Mouse (Mus musculus): Measurements from ENCODE around the gene Abr. TPM values are rescaled to one million over a fixed set of nuclear protein-coding genes. Genes with fewer than 3 reads are reported as not detected.

Gene Abr
- polyA plus RNA-seq, 1 experiment from 2014 or later, result 44.9 TPM

GRCm38 (mm10) chr11:76465879-76466278, 156.2 kb downstream of the Abr start:
- H3K9me3 ChIP-seq (ENCODE audit: control insufficient read depth, low read length), result no peaks in the 10 kb centered on the region
- no peak overlapping the region for H3K4me2 ChIP-seq (ENCODE audit: low read depth)
- no peaks in the 10 kb centered on the region for H3K27me3 ChIP-seq (ENCODE audit: control insufficient read depth, insufficient read depth, low read length)
- WGBS, result 82% methylated on average over 4 of the region's 4 CpGs
- H3K36me3 ChIP-seq (ENCODE audit: control insufficient read depth, insufficient read depth, low read length), result no peaks in the 10 kb centered on the region; the same call in 1 of the 2 replicates
- DNase-seq (ENCODE audit: low spot score) (no peak), ATAC-seq (ENCODE audit: insufficient read depth, low FRiP score, low TSS enrichment) (no peak)
- H3K27ac ChIP-seq (ENCODE audit: low read depth, low read length), result no peak overlapping the region
- peaks cover 22% of the 10 kb centered on the region for H3K4me1 ChIP-seq (ENCODE audit: control insufficient read depth, insufficient read depth, low read length)
- H3K4me3 ChIP-seq (ENCODE audit: low read depth, low read length), result no peak overlapping the region
- no peak overlapping the region for H3K9ac ChIP-seq (ENCODE audit: low read length)

- Histone ChIP-seq H3K27me3 (ENCODE audit: control insufficient read depth, insufficient read depth, low read length) (no peaks in the 10 kb centered on the region), H3K27ac (ENCODE audit: low read depth, low read length) (no peak overlapping the region; the same call in 1 of the 2 replicates), H3K9ac (ENCODE audit: low read length) (no peak overlapping the region), H3K4me1 (ENCODE audit: control insufficient read depth, insufficient read depth, low read length) (peaks cover 2% of the 10 kb centered on the region), H3K36me3 (ENCODE audit: control insufficient read depth, insufficient read depth, low read length) (peaks cover 2% of the 10 kb centered on the region; the same call in 1 of the 2 replicates), H3K4me2 (ENCODE audit: low read depth) (no peak overlapping the region), H3K9me3 (ENCODE audit: control insufficient read depth, low read length) (no peaks in the 10 kb centered on the region), H3K4me3 (ENCODE audit: low read depth, low read length) (no peak overlapping the region)
- 91% methylated on average over 5 of the region's 5 CpGs for WGBS
- ATAC-seq (ENCODE audit: insufficient read depth, low FRiP score, low TSS enrichment) (no peak), DNase-seq (ENCODE audit: low spot score) (no peak)
These were observed 160.4 kb downstream of the Abr start for GRCm38 (mm10) chr11:76461696-76462095.

- no peak overlapping the region for H3K9ac ChIP-seq (ENCODE audit: low read length)
- no peak overlapping the region for H3K4me2 ChIP-seq (ENCODE audit: low read depth)
- H3K4me1 ChIP-seq (ENCODE audit: control insufficient read depth, insufficient read depth, low read length), result no peaks in the 10 kb centered on the region
- H3K36me3 ChIP-seq (ENCODE audit: control insufficient read depth, insufficient read depth, low read length), result peaks cover 2% of the 10 kb centered on the region; the same call in 1 of the 2 replicates
- 70% methylated on average over 6 of the region's 6 CpGs for WGBS
- no peaks in the 10 kb centered on the region for H3K27me3 ChIP-seq (ENCODE audit: control insufficient read depth, insufficient read depth, low read length)
- no peak for DNase-seq (ENCODE audit: low spot score)
- H3K4me3 ChIP-seq (ENCODE audit: low read depth, low read length), result no peak overlapping the region
- no peaks in the 10 kb centered on the region for H3K9me3 ChIP-seq (ENCODE audit: control insufficient read depth, low read length)
- no peak for ATAC-seq (ENCODE audit: insufficient read depth, low FRiP score, low TSS enrichment)
- no peak overlapping the region for H3K27ac ChIP-seq (ENCODE audit: low read depth, low read length)
These were observed 160.9 kb downstream of the Abr start for GRCm38 (mm10) chr11:76461201-76461600.

DNA sequence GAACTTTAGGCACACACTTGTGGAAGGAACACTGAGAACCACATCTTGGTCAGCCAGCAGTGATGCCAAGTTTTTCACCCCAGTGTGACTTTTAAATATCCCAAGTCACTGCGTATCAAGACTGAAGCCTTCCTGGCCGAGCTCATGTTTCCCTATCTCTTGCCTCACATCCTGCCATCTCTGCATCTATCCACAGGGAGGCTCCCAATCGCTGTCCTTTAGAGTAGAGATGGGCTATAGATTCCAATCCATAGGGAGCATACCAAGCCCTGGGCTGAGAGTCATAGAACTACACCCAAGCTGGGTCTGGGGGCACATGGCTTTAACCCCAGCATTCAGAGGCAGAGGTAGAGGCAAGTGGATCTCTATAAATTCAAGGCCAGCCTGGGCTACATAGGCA, 162.6 kb downstream of the Abr start:
- Histone ChIP-seq H3K4me3 (ENCODE audit: low read depth, low read length) (no peak overlapping the region), H3K9ac (ENCODE audit: low read length) (no peak overlapping the region), H3K4me2 (ENCODE audit: low read depth) (no peak overlapping the region), H3K4me1 (ENCODE audit: control insufficient read depth, insufficient read depth, low read length) (no peaks in the 10 kb centered on the region), H3K27me3 (ENCODE audit: control insufficient read depth, insufficient read depth, low read length) (no peaks in the 10 kb centered on the region), H3K9me3 (ENCODE audit: control insufficient read depth, low read length) (no peaks in the 10 kb centered on the region), H3K27ac (ENCODE audit: low read depth, low read length) (no peak overlapping the region), H3K36me3 (ENCODE audit: control insufficient read depth, insufficient read depth, low read length) (peaks cover 2% of the 10 kb centered on the region; the same call in 1 of the 2 replicates)
- WGBS, result 72% methylated on average over 3 of the region's 3 CpGs
- DNase-seq (ENCODE audit: low spot score) (no peak), ATAC-seq (ENCODE audit: insufficient read depth, low FRiP score, low TSS enrichment) (no peak)

- H3K27me3 ChIP-seq (ENCODE audit: control insufficient read depth, insufficient read depth, low read length), result no peaks in the 10 kb centered on the region
- ATAC-seq (ENCODE audit: insufficient read depth, low FRiP score, low TSS enrichment), result no peak
- DNase-seq (ENCODE audit: low spot score), result no peak
- no peak overlapping the region for H3K9ac ChIP-seq (ENCODE audit: low read length)
- H3K4me1 ChIP-seq (ENCODE audit: control insufficient read depth, insufficient read depth, low read length), result no peaks in the 10 kb centered on the region
- 82% methylated on average over 9 of the region's 9 CpGs for WGBS
- no peak overlapping the region for H3K4me2 ChIP-seq (ENCODE audit: low read depth)
- no peaks in the 10 kb centered on the region for H3K9me3 ChIP-seq (ENCODE audit: control insufficient read depth, low read length)
- no peak overlapping the region for H3K4me3 ChIP-seq (ENCODE audit: low read depth, low read length)
- peaks cover 5% of the 10 kb centered on the region; the same call in 1 of the 2 replicates for H3K36me3 ChIP-seq (ENCODE audit: control insufficient read depth, insufficient read depth, low read length)
- no peak overlapping the region for H3K27ac ChIP-seq (ENCODE audit: low read depth, low read length)
These were observed 163.4 kb downstream of the Abr start for GRCm38 (mm10) chr11:76458730-76459129.

- 69% methylated on average over 10 of the region's 10 CpGs for WGBS
- Histone ChIP-seq H3K27ac (ENCODE audit: low read depth, low read length) (no peak overlapping the region), H3K9ac (ENCODE audit: low read length) (no peak overlapping the region), H3K9me3 (ENCODE audit: control insufficient read depth, low read length) (no peaks in the 10 kb centered on the region), H3K4me1 (ENCODE audit: control insufficient read depth, insufficient read depth, low read length) (no peaks in the 10 kb centered on the region), H3K4me3 (ENCODE audit: low read depth, low read length) (no peak overlapping the region), H3K36me3 (ENCODE audit: control insufficient read depth, insufficient read depth, low read length) (peaks cover 5% of the 10 kb centered on the region; the same call in 1 of the 2 replicates), H3K27me3 (ENCODE audit: control insufficient read depth, insufficient read depth, low read length) (no peaks in the 10 kb centered on the region), H3K4me2 (ENCODE audit: low read depth) (no peak overlapping the region)
- DNase-seq (ENCODE audit: low spot score) (no peak), ATAC-seq (ENCODE audit: insufficient read depth, low FRiP score, low TSS enrichment) (no peak)
These were observed 165.2 kb downstream of the Abr start for GRCm38 (mm10) chr11:76456897-76457296.

DNA sequence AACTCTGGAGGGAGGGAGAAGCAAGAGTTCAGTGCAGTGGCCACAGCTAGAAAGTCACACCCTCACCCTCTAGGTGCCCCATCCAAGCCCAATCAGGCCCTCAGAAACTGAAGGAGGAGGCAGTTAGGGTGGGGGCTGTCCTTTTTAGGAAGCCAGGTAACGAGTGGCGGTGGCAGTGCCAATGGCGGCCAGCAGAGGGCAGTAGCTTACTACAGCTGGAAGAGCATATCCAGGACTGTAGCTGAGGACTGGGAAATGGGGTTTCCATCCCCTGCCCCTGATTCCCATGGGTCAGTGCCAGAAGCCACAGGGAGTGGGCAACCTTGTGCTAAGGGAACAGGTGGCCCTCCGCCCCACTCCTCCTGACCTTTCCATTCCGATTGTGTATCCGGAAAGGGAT, 165.9 kb downstream of the Abr start:
- no peak overlapping the region for H3K27ac ChIP-seq (ENCODE audit: low read depth, low read length)

DNA sequence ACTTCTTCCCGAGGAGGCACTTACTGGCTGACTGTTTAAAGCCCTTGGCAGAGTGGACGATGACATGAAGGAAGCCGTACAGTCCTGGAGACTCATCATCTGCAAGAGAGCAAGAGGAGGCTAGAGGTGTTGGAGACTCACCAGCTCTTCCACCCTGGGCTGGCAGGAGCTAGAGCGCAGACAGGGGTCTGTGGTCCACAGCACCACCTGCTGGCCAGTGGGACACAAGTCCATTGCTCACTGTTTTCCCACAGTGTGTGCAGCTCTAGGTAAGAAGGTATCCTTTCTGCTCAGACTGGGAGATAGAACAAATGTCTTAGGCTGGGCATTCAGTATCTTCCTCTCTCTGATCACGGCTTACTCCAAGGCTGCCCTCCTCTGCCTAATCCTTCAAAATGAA, 167.6 kb downstream of the Abr start:
- 70% methylated on average over 5 of the region's 5 CpGs for WGBS
- Histone ChIP-seq H3K27me3 (ENCODE audit: control insufficient read depth, insufficient read depth, low read length) (no peaks in the 10 kb centered on the region), H3K4me1 (ENCODE audit: control insufficient read depth, insufficient read depth, low read length) (peaks cover 11% of the 10 kb centered on the region), H3K4me2 (ENCODE audit: low read depth) (no peak overlapping the region), H3K36me3 (ENCODE audit: control insufficient read depth, insufficient read depth, low read length) (0 out of 2 replicates have a peak, but pooled peaks cover 3% of the 10 kb centered on the region), H3K4me3 (ENCODE audit: low read depth, low read length) (no peak overlapping the region), H3K9ac (ENCODE audit: low read length) (no peak overlapping the region), H3K27ac (ENCODE audit: low read depth, low read length) (no peak overlapping the region), H3K9me3 (ENCODE audit: control insufficient read depth, low read length) (no peaks in the 10 kb centered on the region)
- ATAC-seq (ENCODE audit: insufficient read depth, low FRiP score, low TSS enrichment) (0 out of 2 replicates have a peak, but pooled peaks have one; percentile 51), DNase-seq (ENCODE audit: low spot score) (peak; percentile 76)

More for the DNA sequence above, 165.9 kb downstream of the Abr start:
- DNase-seq (ENCODE audit: low spot score) (peak; percentile 85), ATAC-seq (ENCODE audit: insufficient read depth, low FRiP score, low TSS enrichment) (no peak)
- Histone ChIP-seq H3K36me3 (ENCODE audit: control insufficient read depth, insufficient read depth, low read length) (peaks cover 5% of the 10 kb centered on the region; the same call in 1 of the 2 replicates), H3K9me3 (ENCODE audit: control insufficient read depth, low read length) (no peaks in the 10 kb centered on the region), H3K27me3 (ENCODE audit: control insufficient read depth, insufficient read depth, low read length) (no peaks in the 10 kb centered on the region), H3K4me2 (ENCODE audit: low read depth) (no peak overlapping the region), H3K4me1 (ENCODE audit: control insufficient read depth, insufficient read depth, low read length) (no peaks in the 10 kb centered on the region), H3K9ac (ENCODE audit: low read length) (no peak overlapping the region), H3K4me3 (ENCODE audit: low read depth, low read length) (no peak overlapping the region)
- WGBS, result 10% methylated on average over 6 of the region's 6 CpGs

- DNase-seq (ENCODE audit: low spot score) (peak; percentile 70), ATAC-seq (ENCODE audit: insufficient read depth, low FRiP score, low TSS enrichment) (peak; percentile 73; the same call in 1 of the 2 replicates)
- no peaks in the 10 kb centered on the region for H3K27me3 ChIP-seq (ENCODE audit: control insufficient read depth, insufficient read depth, low read length)
- H3K4me2 ChIP-seq (ENCODE audit: low read depth), result peak overlapping the region; percentile 9; the same call in 1 of the 2 replicates
- H3K36me3 ChIP-seq (ENCODE audit: control insufficient read depth, insufficient read depth, low read length), result 0 out of 2 replicates have a peak, but pooled peaks cover 3% of the 10 kb centered on the region
- 19% methylated on average over 3 of the region's 3 CpGs for WGBS
- H3K4me3 ChIP-seq (ENCODE audit: low read depth, low read length), result no peak overlapping the region
- H3K9ac ChIP-seq (ENCODE audit: low read length), result peak overlapping the region; percentile 9
- H3K9me3 ChIP-seq (ENCODE audit: control insufficient read depth, low read length), result no peaks in the 10 kb centered on the region
- H3K27ac ChIP-seq (ENCODE audit: low read depth, low read length), result peak overlapping the region; percentile 82
- peaks cover 27% of the 10 kb centered on the region for H3K4me1 ChIP-seq (ENCODE audit: control insufficient read depth, insufficient read depth, low read length)
These were observed 171.9 kb downstream of the Abr start for GRCm38 (mm10) chr11:76450202-76450561.
